Mouse (Mus musculus): ENCODE results near the gene Mef2c. TPM values are rescaled to one million over a fixed set of nuclear protein-coding genes. Genes with fewer than 3 reads are reported as not detected.
A peak's percentile ranks its signal among the peaks of the same experiment; 100 is the strongest.

Gene Mef2c
- polyA plus RNA-seq, 1 experiment: 4.2 TPM

DNA sequence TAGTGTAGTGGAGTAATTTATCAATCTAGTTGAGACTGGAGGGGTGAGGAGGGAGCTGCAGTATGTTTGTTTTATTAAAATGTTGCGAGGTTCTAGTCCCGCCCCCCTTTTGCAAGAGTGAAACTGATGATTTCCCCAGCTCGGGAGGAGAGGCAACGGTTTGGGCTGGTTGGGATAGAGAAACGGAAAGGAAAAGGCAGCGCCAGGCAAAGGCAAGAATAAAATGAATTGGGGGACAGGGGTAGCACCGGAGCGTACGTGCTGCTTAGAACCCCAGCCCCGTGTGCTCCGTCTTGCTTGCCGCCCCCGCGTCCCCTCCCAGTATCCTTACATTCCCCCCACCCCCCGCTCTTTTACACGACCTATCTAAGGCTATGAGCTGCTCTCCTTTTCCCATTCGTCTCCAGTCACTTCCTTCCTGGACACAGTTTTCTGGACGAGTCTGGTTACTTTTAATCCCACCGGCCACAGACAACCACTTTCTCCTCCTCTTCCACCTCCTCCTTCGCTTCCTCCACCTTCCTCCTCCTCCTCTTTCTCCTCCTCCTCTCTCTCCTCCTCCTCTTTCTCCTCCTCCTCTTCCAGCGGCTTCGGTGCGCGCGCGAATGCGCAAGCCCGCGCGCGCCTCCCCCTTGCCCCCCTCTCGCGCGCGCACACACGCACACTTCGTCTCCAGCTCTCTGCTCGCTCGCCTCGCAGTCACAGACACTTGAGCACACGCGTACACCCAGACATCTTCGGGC lies 20.5 kb downstream of the Mef2c start:
- Histone ChIP-seq H3K36me3 (ENCODE audit: control insufficient read depth, insufficient read depth, low read length) (no peaks in the 10 kb centered on the region), H3K27me3 (ENCODE audit: control insufficient read depth, insufficient read depth, low read length) (no peaks in the 10 kb centered on the region), H3K4me1 (ENCODE audit: control insufficient read depth, insufficient read depth, low read length) (peaks cover 8% of the 10 kb centered on the region; the same call in 1 of the 2 replicates), H3K27ac (ENCODE audit: control insufficient read depth, insufficient read depth, low read depth, low read length) (peak overlapping the region; percentile 59; the same call in 1 of the 2 replicates), H3K4me3 (ENCODE audit: control insufficient read depth, low read depth, low read length) (peak overlapping the region; percentile 87)
- TF ChIP-seq CTCF (IDR thresholded peaks at IDR 0.05; ENCODE audit: control insufficient read depth, insufficient read depth, insufficient replicate concordance, low read depth, low read length): no peak
- 0 out of 2 replicates have a peak, but pooled peaks have one; percentile 28 for TF ChIP-seq POLR2A (IDR thresholded peaks at IDR 0.05; ENCODE audit: control insufficient read depth, low read depth, low read length)

DNA sequence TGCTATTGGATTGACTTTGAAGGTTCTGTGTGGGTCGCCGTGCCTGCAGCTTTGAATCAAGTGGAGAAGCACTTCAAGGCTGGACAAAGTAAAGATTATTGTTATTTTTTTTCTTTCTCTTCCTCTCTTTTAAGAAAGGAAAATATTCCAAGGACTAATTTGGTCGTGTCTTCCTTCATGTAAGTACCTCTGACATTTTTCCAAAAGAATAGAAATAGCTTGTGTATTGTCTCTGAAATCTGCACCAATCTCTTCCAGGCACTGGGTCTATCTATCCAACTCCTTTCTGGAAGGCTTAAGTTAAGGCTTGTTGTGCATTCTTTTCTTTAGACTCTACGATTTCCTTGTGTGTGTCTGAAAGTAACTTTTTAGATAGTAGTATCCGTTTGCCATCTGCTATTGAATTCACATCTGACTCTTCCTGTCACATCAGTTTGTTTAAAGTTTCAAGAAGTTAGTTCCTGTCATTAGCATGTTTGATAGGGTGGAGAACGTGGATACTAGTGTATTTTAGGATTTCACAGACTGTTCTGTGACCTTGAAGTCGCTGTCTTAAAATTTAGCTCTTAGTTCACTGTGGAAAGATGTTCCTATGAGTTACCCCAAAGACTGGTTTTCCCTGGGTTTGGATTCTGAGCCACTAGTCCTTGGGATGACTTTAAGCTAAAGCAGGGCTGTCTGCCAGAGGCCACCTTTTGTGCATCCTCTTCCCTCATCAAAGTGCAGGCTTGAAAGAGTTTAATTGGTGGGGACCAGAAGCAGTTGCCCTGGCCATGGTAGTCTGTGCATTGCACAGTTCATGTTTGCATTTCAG lies 21.3 kb downstream of the Mef2c start:
- Histone ChIP-seq H3K4me3 (ENCODE audit: control insufficient read depth, low read depth, low read length) (peak overlapping the region; percentile 87), H3K27me3 (ENCODE audit: control insufficient read depth, insufficient read depth, low read length) (no peaks in the 10 kb centered on the region), H3K4me1 (ENCODE audit: control insufficient read depth, insufficient read depth, low read length) (peaks cover 8% of the 10 kb centered on the region; the same call in 1 of the 2 replicates), H3K36me3 (ENCODE audit: control insufficient read depth, insufficient read depth, low read length) (no peaks in the 10 kb centered on the region), H3K27ac (ENCODE audit: control insufficient read depth, insufficient read depth, low read depth, low read length) (peak overlapping the region; percentile 59)
- TF ChIP-seq CTCF (IDR thresholded peaks at IDR 0.05; ENCODE audit: control insufficient read depth, insufficient read depth, insufficient replicate concordance, low read depth, low read length) (no peak), POLR2A (IDR thresholded peaks at IDR 0.05; ENCODE audit: control insufficient read depth, low read depth, low read length) (no peak)

- peaks cover 8% of the 10 kb centered on the region; the same call in 1 of the 2 replicates for H3K4me1 ChIP-seq (ENCODE audit: control insufficient read depth, insufficient read depth, low read length)
- no peaks in the 10 kb centered on the region for H3K27me3 ChIP-seq (ENCODE audit: control insufficient read depth, insufficient read depth, low read length)
- no peak for TF ChIP-seq CTCF (IDR thresholded peaks at IDR 0.05; ENCODE audit: control insufficient read depth, insufficient read depth, insufficient replicate concordance, low read depth, low read length)
- peak overlapping the region; percentile 39; the same call in 1 of the 2 replicates for H3K4me3 ChIP-seq (ENCODE audit: control insufficient read depth, low read depth, low read length)
- H3K36me3 ChIP-seq (ENCODE audit: control insufficient read depth, insufficient read depth, low read length): no peaks in the 10 kb centered on the region
- H3K27ac ChIP-seq (ENCODE audit: control insufficient read depth, insufficient read depth, low read depth, low read length): peak overlapping the region; percentile 25; the same call in 1 of the 2 replicates
Measured at GRCm38 (mm10) chr13:83525716-83526005, 21.8 kb downstream of the Mef2c start.

DNA sequence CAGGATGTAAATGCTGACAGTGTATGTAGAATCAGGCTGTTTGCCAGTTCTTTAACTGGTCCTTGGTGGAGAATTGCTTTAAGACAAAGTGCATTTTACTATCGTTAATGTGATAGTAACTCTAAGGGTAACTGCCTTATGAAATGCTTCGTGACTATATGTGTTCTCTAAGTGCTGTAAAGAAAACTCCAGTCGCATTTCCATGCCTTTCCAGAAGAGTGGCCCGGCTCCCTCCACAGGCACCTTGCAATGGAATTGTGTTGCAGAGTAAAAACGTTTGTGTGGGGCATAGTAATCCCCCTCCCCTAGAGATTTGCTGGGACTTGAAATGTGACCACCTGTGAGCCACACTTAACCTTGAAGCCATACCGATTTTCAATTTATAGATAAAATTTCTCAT lies 22.2 kb downstream of the Mef2c start:
- Histone ChIP-seq H3K27me3 (ENCODE audit: control insufficient read depth, insufficient read depth, low read length) (no peaks in the 10 kb centered on the region), H3K4me3 (ENCODE audit: control insufficient read depth, low read depth, low read length) (no peak overlapping the region), H3K4me1 (ENCODE audit: control insufficient read depth, insufficient read depth, low read length) (peaks cover 8% of the 10 kb centered on the region; the same call in 1 of the 2 replicates), H3K36me3 (ENCODE audit: control insufficient read depth, insufficient read depth, low read length) (no peaks in the 10 kb centered on the region), H3K27ac (ENCODE audit: control insufficient read depth, insufficient read depth, low read depth, low read length) (no peak overlapping the region)
- TF ChIP-seq CTCF (IDR thresholded peaks at IDR 0.05; ENCODE audit: control insufficient read depth, insufficient read depth, insufficient replicate concordance, low read depth, low read length): no peak
- no peak for TF ChIP-seq POLR2A (IDR thresholded peaks at IDR 0.05; ENCODE audit: control insufficient read depth, low read depth, low read length)

DNA sequence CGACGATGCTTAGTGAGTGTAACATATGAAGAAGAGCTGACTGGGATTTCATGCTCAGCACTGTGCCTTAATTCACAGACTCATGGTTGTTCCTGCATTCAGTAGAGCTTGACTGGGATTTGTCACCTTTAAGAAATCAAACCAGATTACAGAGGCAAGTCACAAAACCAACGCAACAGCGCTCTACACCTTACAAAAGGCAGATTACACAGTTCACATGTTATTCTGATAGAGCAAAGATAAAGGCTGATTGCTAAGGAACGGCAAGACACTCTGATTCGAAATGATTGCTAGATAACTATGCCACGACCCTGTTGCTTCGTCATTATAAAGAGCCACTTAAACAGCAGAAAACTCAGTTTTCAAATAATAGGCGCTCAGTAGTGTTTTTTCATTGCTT lies 24.1 kb downstream of the Mef2c start:
- Histone ChIP-seq H3K36me3 (ENCODE audit: control insufficient read depth, insufficient read depth, low read length) (no peaks in the 10 kb centered on the region), H3K4me3 (ENCODE audit: control insufficient read depth, low read depth, low read length) (no peak overlapping the region), H3K27ac (ENCODE audit: control insufficient read depth, insufficient read depth, low read depth, low read length) (no peak overlapping the region), H3K4me1 (ENCODE audit: control insufficient read depth, insufficient read depth, low read length) (peaks cover 8% of the 10 kb centered on the region; the same call in 1 of the 2 replicates), H3K27me3 (ENCODE audit: control insufficient read depth, insufficient read depth, low read length) (no peaks in the 10 kb centered on the region)
- TF ChIP-seq CTCF (IDR thresholded peaks at IDR 0.05; ENCODE audit: control insufficient read depth, insufficient read depth, insufficient replicate concordance, low read depth, low read length) (no peak), POLR2A (IDR thresholded peaks at IDR 0.05; ENCODE audit: control insufficient read depth, low read depth, low read length) (no peak)

DNA sequence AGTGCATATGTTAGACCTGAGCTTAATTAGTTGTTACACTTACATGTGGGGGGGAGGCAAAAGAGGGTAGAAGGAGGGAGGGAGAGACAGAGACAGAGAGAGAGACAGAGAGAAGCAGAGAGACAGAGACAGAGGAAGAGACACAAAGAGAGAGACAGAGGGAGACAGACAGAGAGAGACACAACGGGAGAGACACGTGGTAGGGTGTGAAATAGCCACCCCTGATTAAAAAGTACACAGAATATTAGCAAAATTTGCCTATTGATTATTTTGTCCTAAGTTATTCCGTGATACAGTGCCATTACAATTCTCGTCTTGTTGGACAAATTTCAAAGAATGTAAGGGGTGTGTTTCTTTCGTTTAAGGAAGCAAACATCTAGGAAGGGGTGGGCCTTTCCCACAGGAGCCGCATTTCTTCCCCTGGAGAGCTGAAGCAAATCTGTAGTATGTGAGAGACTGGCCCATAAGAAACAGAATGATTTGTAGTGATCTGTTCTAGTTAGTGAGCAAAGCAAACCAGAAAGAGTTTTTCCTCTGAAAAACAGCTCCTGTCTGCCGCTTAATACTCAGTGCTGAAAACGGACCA lies 26.0 kb downstream of the Mef2c start:
- no peak for TF ChIP-seq CTCF (IDR thresholded peaks at IDR 0.05; ENCODE audit: control insufficient read depth, insufficient read depth, insufficient replicate concordance, low read depth, low read length)
- TF ChIP-seq POLR2A (IDR thresholded peaks at IDR 0.05; ENCODE audit: control insufficient read depth, low read depth, low read length): no peak
- no peak overlapping the region for H3K4me3 ChIP-seq (ENCODE audit: control insufficient read depth, low read depth, low read length)
- H3K27me3 ChIP-seq (ENCODE audit: control insufficient read depth, insufficient read depth, low read length): no peaks in the 10 kb centered on the region
- no peak overlapping the region for H3K27ac ChIP-seq (ENCODE audit: control insufficient read depth, insufficient read depth, low read depth, low read length)
- H3K36me3 ChIP-seq (ENCODE audit: control insufficient read depth, insufficient read depth, low read length): no peaks in the 10 kb centered on the region
- no peaks in the 10 kb centered on the region for H3K4me1 ChIP-seq (ENCODE audit: control insufficient read depth, insufficient read depth, low read length)

- Histone ChIP-seq H3K4me3 (ENCODE audit: control insufficient read depth, low read depth, low read length) (no peak overlapping the region), H3K27me3 (ENCODE audit: control insufficient read depth, insufficient read depth, low read length) (no peaks in the 10 kb centered on the region), H3K36me3 (ENCODE audit: control insufficient read depth, insufficient read depth, low read length) (no peaks in the 10 kb centered on the region), H3K27ac (ENCODE audit: control insufficient read depth, insufficient read depth, low read depth, low read length) (no peak overlapping the region), H3K4me1 (ENCODE audit: control insufficient read depth, insufficient read depth, low read length) (no peaks in the 10 kb centered on the region)
- no peak for TF ChIP-seq CTCF (IDR thresholded peaks at IDR 0.05; ENCODE audit: control insufficient read depth, insufficient read depth, insufficient replicate concordance, low read depth, low read length)
- TF ChIP-seq POLR2A (IDR thresholded peaks at IDR 0.05; ENCODE audit: control insufficient read depth, low read depth, low read length): no peak
Measured at GRCm38 (mm10) chr13:83530889-83531288, 27.1 kb downstream of the Mef2c start.

Data from testis, adult 2 months (tissue).